In the genomic region with DNA sequence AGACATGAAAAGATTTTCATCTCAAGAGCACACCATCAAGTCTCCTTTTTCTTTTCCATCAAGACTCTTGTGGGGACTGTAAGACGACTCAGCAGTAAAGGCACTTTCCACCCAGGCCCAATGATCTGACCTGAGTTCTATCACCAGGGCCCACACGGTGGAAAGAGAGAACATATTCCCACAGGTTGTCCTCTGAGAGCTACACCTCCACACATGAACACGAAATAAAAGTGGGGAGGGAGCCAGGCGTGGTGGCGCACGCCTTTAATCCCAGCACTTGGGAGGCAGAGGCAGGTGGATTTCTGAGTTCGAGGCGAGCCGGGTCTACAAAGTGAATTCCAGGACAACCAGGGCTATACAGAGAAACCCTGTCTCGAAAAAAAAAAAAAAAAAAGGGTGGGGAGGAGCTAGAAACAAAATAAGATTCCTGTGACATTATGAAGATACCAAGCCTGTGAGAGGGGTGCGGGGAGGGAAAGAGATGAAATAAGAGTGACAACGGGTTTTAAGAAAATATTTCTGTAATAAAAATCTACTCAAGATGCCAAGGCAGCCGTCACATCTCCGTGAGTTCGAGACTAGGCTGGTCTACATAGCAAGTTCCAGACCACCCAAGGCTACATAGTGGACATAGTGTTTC, we compare ENCODE assay signal across 8 mouse cellular contexts. TPM values are rescaled to one million over a fixed set of nuclear protein-coding genes. Genes with fewer than 3 reads are reported as not detected.
DNase-seq lines count a peak whose midpoint lies in the region; ATAC-seq and TF ChIP-seq lines count a peak whose summit lies in the region.
"Had no signal": no experiment of that assay in that cellular context is flagged by ENCODE, and none has a peak within 500 bp of the region (broad histone marks: within the 10 kb centered on the region; RNA-seq: fewer than 3 reads in every experiment).

No protein-coding gene starts in this region.

- H3K27me3 ChIP-seq in lung, embryonic 14.5 days (ENCODE audit: insufficient read depth, low read length) = no peaks in the 10 kb centered on the region
- H3K27me3 ChIP-seq in stomach, embryonic 14.5 days (ENCODE audit: control insufficient read depth, insufficient read depth, low read length) = no peaks in the 10 kb centered on the region

- TF ChIP-seq CTCF in lung, embryonic 14.5 days (IDR thresholded peaks at IDR 0.05; ENCODE audit: low read depth) = no peak
- TF ChIP-seq CTCF in embryonic fibroblast, embryonic 13.5 days (IDR thresholded peaks at IDR 0.05; ENCODE audit: borderline replicate concordance, insufficient read depth, low read length) = no peak

- H3K4me1 ChIP-seq in lung, embryonic 14.5 days (ENCODE audit: insufficient read depth) = peaks cover 8% of the 10 kb centered on the region
- peaks cover 5% of the 10 kb centered on the region; the same call in 1 of the 2 replicates for H3K4me1 ChIP-seq in embryonic fibroblast, embryonic 13.5 days (ENCODE audit: control insufficient read depth, insufficient read depth, low read length)
- peaks cover 26% of the 10 kb centered on the region for H3K4me1 ChIP-seq in stomach, embryonic 14.5 days (ENCODE audit: control insufficient read depth, insufficient read depth, low read length)

- peak overlapping the region; percentile 86; the same call in 1 of the 2 replicates for H3K27ac ChIP-seq in lung, embryonic 14.5 days (ENCODE audit: low read depth)
- H3K27ac ChIP-seq in embryonic fibroblast, embryonic 13.5 days (ENCODE audit: insufficient read depth, low read length) = peak overlapping the region; percentile 45
- no peak overlapping the region for H3K27ac ChIP-seq in stomach, embryonic 14.5 days (ENCODE audit: low read length)

- no peaks in the 10 kb centered on the region for H3K9me3 ChIP-seq in lung, embryonic 14.5 days (ENCODE audit: low read depth, low read length)
- H3K9me3 ChIP-seq in stomach, embryonic 14.5 days (ENCODE audit: control insufficient read depth, low read depth, low read length) = no peaks in the 10 kb centered on the region

- H3K4me3 ChIP-seq in lung, embryonic 14.5 days (ENCODE audit: low read depth, low read length) = peak overlapping the region; percentile 89
- 0 out of 2 replicates have a peak overlapping the region, but pooled peaks have one; percentile 3 for H3K4me3 ChIP-seq in embryonic fibroblast, embryonic 13.5 days (ENCODE audit: insufficient read depth, low read length)
- peak overlapping the region; percentile 95; the same call in 1 of the 2 replicates for H3K4me3 ChIP-seq in stomach, embryonic 14.5 days (ENCODE audit: low read depth, low read length)

- no peak for TF ChIP-seq POLR2A in embryonic fibroblast, embryonic 13.5 days (IDR thresholded peaks at IDR 0.05; ENCODE audit: low read depth, low read length)

- no peak for DNase-seq in lung, embryonic 14.5 days
- no peak for DNase-seq in lung, postnatal 14 days
- peak; percentile 11 for DNase-seq in kidney, postnatal 10 days
- no peak for DNase-seq in gastrocnemius, adult 18-20 months (ENCODE audit: low spot score)
- no peak for DNase-seq in gastrocnemius, postnatal 25 days

- no peak for ATAC-seq in lung, embryonic 14.5 days (ENCODE audit: insufficient read depth)
- no peak for ATAC-seq in stomach, embryonic 14.5 days (ENCODE audit: insufficient number of reproducible peaks, insufficient read depth, low FRiP score, low read depth)

- H3K9ac ChIP-seq in lung, embryonic 14.5 days = no peak overlapping the region
- H3K9ac ChIP-seq in stomach, embryonic 14.5 days (replicated peaks; ENCODE audit: low read depth, low read length) = no peak overlapping the region

- H3K4me2 ChIP-seq in lung, embryonic 14.5 days = peak overlapping the region; percentile 63
- peak overlapping the region; percentile 56 for H3K4me2 ChIP-seq in stomach, embryonic 14.5 days (replicated peaks; ENCODE audit: low read depth, low read length)

- H3K36me3 ChIP-seq in lung, embryonic 14.5 days (ENCODE audit: insufficient read depth) = peaks cover 33% of the 10 kb centered on the region
- peaks cover 25% of the 10 kb centered on the region for H3K36me3 ChIP-seq in stomach, embryonic 14.5 days (ENCODE audit: control insufficient read depth, insufficient read depth, low read length)

- 64% methylated on average over 15 of the region's 15 CpGs for WGBS in lung, embryonic 14.5 days
- 72% methylated on average over 15 of the region's 15 CpGs for WGBS in stomach, embryonic 14.5 days

RNA-seq across cellular contexts. Expression of a gene that starts 0.6 kb away (rescaled TPM):
- 349 and 376 TPM in 2 replicates for polyA plus RNA-seq in lung, embryonic 14.5 days (2014; fragmentation: Nextera tagmentation; extraction: Ambion mirVana)
- polyA plus RNA-seq in embryonic fibroblast, embryonic 13.5 days (2011; ENCODE audit: insufficient read length, low read depth, missing spikeins) = 103 and 128 TPM in 2 replicates
- polyA plus RNA-seq in stomach, embryonic 14.5 days (2014; fragmentation: Nextera tagmentation; extraction: Ambion mirVana) = 302 and 304 TPM in 2 replicates
- 10 to 100 TPM; 68.5 to 70.8 TPM for total RNA-seq in gastrocnemius, adult 18-20 months (2021)
- 10 to 100 TPM; 79.8 to 88.0 TPM for total RNA-seq in gastrocnemius, postnatal 25 days (2021)

RNA-seq across cellular contexts. Expression of a gene that starts 4.8 kb away (rescaled TPM):
- not detected in 2 replicates for polyA plus RNA-seq in lung, embryonic 14.5 days (2014; fragmentation: Nextera tagmentation; extraction: Ambion mirVana)
- polyA plus RNA-seq in embryonic fibroblast, embryonic 13.5 days (2011; ENCODE audit: insufficient read length, low read depth, missing spikeins) = not detected in 2 replicates
- not detected in 2 replicates for polyA plus RNA-seq in stomach, embryonic 14.5 days (2014; fragmentation: Nextera tagmentation; extraction: Ambion mirVana)
- total RNA-seq in gastrocnemius, adult 18-20 months (2021) = not detected
- total RNA-seq in gastrocnemius, postnatal 25 days (2021) = not detected
- total RNA-seq: common myeloid progenitor, adult 5-6 weeks had no signal

RNA-seq across cellular contexts. Expression of a gene that starts 5.4 kb away (rescaled TPM):
- polyA plus RNA-seq in lung, embryonic 14.5 days (2014; fragmentation: Nextera tagmentation; extraction: Ambion mirVana) = 7.1 and 7.3 TPM in 2 replicates
- polyA plus RNA-seq in embryonic fibroblast, embryonic 13.5 days (2011; ENCODE audit: insufficient read length, low read depth, missing spikeins) = 15.3 and 15.4 TPM in 2 replicates
- polyA plus RNA-seq in stomach, embryonic 14.5 days (2014; fragmentation: Nextera tagmentation; extraction: Ambion mirVana) = 8.7 and 10.2 TPM in 2 replicates
- total RNA-seq in gastrocnemius, adult 18-20 months (2021) = 1 to 10 TPM; 6.6 to 7.6 TPM
- 1 to 10 TPM; 5.8 to 6.6 TPM for total RNA-seq in gastrocnemius, postnatal 25 days (2021)

RNA-seq across cellular contexts. Expression of a gene that starts 25.0 kb away (rescaled TPM):
- polyA plus RNA-seq in lung, embryonic 14.5 days (2014; fragmentation: Nextera tagmentation; extraction: Ambion mirVana) = 19.8 and 21.9 TPM in 2 replicates
- 20.0 and 21.9 TPM in 2 replicates for polyA plus RNA-seq in embryonic fibroblast, embryonic 13.5 days (2011; ENCODE audit: insufficient read length, low read depth, missing spikeins)
- polyA plus RNA-seq in stomach, embryonic 14.5 days (2014; fragmentation: Nextera tagmentation; extraction: Ambion mirVana) = 23.3 and 26.3 TPM in 2 replicates
- 1 to 10 TPM; 6.3 to 6.6 TPM for total RNA-seq in gastrocnemius, adult 18-20 months (2021)
- total RNA-seq in gastrocnemius, postnatal 25 days (2021) = 1 to 10 TPM; 5.1 to 5.5 TPM

RNA-seq across cellular contexts. Expression of a gene that starts 26.4 kb away (rescaled TPM):
- polyA plus RNA-seq in lung, embryonic 14.5 days (2014; fragmentation: Nextera tagmentation; extraction: Ambion mirVana) = not detected in 2 replicates
- polyA plus RNA-seq in embryonic fibroblast, embryonic 13.5 days (2011; ENCODE audit: insufficient read length, low read depth, missing spikeins) = not detected in 2 replicates
- polyA plus RNA-seq in stomach, embryonic 14.5 days (2014; fragmentation: Nextera tagmentation; extraction: Ambion mirVana) = 0.53 TPM in 1 of 2 replicates, not detected in the other
- not detected for total RNA-seq in gastrocnemius, adult 18-20 months (2021)
- not detected for total RNA-seq in gastrocnemius, postnatal 25 days (2021)
- total RNA-seq: common myeloid progenitor, adult 5-6 weeks had no signal

Comparison
In these comparisons a context has a peak if more than half of its experiments do, and no peak if none do; other contexts are left out.
1. H3K4me3 ChIP-seq: peak in every context shown above with its lines; median percentile 95 in stomach, embryonic 14.5 days; 89 in lung, embryonic 14.5 days; 3 in embryonic fibroblast, embryonic 13.5 days.